Mouse (Mus musculus) midbrain, postnatal 0 days (tissue): Measurements from ENCODE around the gene Bst2. TPM values are rescaled to one million over a fixed set of nuclear protein-coding genes. Genes with fewer than 3 reads are reported as not detected.

Experiments
- ATAC-seq: fragments of 200-750 bp; cut with Nextera tagmentation; 2 replicates; pipeline ENCODE4 v1.8.0; 2017; ENCODE audit warnings: moderate number of reproducible peaks, mild to moderate bottlenecking, moderate TSS enrichment, moderate library complexity; ENCODE audit not compliant: low FRiP score
- DNase-seq: peaks from one replicate; pipeline ENCODE4 v3.0.0-alpha.2; 2015; ENCODE audit warnings: low spot score
- H3K27ac ChIP-seq: fragments of 300-500 bp; sonication (generic); 2 replicates; pipeline ENCODE4 v1.5.1; 2014; ENCODE audit warnings: low read depth, mild to moderate bottlenecking, low read length, mixed read lengths
- H3K27me3 ChIP-seq: fragments of 300-500 bp; sonication (generic); 2 replicates; pipeline ENCODE4 v1.6.1; 2014; ENCODE audit warnings: low read length, control low read depth, mixed read lengths; ENCODE audit not compliant: insufficient read depth
- H3K36me3 ChIP-seq: fragments of 300-500 bp; sonication (generic); 2 replicates; pipeline ENCODE4 v1.6.1; 2014; ENCODE audit warnings: low read length, control low read depth, mixed read lengths; ENCODE audit not compliant: insufficient read depth
- H3K4me1 ChIP-seq: fragments of 300-500 bp; sonication (generic); 2 replicates; pipeline ENCODE4 v1.6.1; 2014; ENCODE audit warnings: mild to moderate bottlenecking, control low read depth, antibody characterized with exemption, low read length, mixed read lengths; ENCODE audit not compliant: insufficient read depth
- H3K4me2 ChIP-seq: fragments of 300-500 bp; sonication (generic); 2 replicates; pipeline ENCODE4 v1.6.1; 2014; ENCODE audit warnings: low read depth, mild to moderate bottlenecking, low read length, mixed read lengths; ENCODE audit not compliant: poor library complexity, severe bottlenecking
- H3K4me3 ChIP-seq: fragments of 300-500 bp; sonication (generic); 2 replicates; pipeline ENCODE4 v1.5.1; 2014; ENCODE audit warnings: low read depth, mild to moderate bottlenecking, low read length, moderate library complexity
- H3K9ac ChIP-seq: fragments of 300-500 bp; sonication (generic); replicated peaks from 2 replicates; pipeline ENCODE4 v1.6.1; 2014; ENCODE audit warnings: mild to moderate bottlenecking, low read length, moderate library complexity, mixed read lengths; ENCODE audit not compliant: poor library complexity, severe bottlenecking
- H3K9me3 ChIP-seq: fragments of 300-500 bp; sonication (generic); 2 replicates; pipeline ENCODE4 v1.6.1; 2016; ENCODE audit warnings: low read length, control low read depth
- CTCF ChIP-seq: IDR thresholded peaks from 2 replicates; pipeline ENCODE4 v1.5.1; 2016; ENCODE audit warnings: antibody characterized with exemption, mild to moderate bottlenecking
- WGBS: fragments of 180-500 bp; shearing (Covaris S2); extraction: QIAGEN DNeasy Blood & Tissue Kit; methylation state at CpG from one replicate; pipeline ENCODE4 v1.1.7; 2014; 5-methylcytosine and 5-hydroxymethylcytosine counted together
- polyA plus RNA-seq: library from polyadenylated mRNA; unstranded; fragments of >200 nt; fragmentation: Nextera tagmentation; extraction: Ambion mirVana; gene quantifications from 2 replicates; pipeline ENCODE4 v1.2.1, GENCODE M21; 2015
- total RNA-seq: library from RNA; depleted of rRNA; stranded (reverse); fragments of >200 nt; gene quantifications from 2 replicates; pipeline ENCODE4 v1.2.3, GENCODE M21; 2014; rRNA removed

The Bst2 gene
- total and polyA plus RNA-seq, 2 experiments from 2014 or later, result 15.3 TPM

DNA sequence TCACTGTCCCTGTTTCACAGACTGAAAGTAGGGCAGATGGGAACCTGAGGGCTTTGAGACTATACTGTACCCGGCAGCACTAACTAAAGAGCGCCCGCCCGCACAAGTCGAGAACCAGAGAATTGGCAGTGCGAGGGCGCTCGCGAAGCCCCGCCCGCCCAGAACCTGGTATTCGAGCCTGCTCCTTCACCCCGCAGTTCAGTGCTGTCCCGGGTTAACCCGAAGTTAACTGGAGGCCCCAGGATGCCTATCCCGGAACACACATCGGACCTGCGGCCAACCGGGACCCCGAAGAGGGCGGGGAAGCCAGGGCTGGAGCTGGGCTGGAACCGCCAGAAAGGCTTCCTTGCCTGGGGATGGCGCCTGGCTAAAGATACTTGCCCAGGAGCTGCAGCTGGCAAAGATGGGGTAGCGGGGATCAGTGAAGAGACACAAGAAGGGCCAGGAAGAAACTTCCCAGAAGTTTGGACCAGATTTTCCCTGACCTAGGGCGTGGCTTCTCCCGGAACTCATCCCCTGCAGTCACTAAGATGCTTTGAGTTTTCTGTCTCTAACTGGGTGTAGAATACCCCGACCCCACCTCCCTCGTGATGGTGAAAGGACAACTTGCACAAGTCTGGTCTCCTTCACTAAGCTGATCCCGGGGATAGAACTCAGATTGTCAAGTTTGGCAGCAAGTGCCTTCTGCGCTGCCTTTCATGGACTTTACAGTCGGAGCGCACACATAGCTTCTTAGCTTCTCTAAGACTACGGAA is 49.4 kb downstream of the Bst2 start, which contains the start of gene Gtpbp3:
Gene Gtpbp3, plus strand, starts transcription at position 413 of the 755 bp plus-strand sequence.
- H3K27me3 ChIP-seq, result no peaks in the 10 kb centered on the region
- H3K4me2 ChIP-seq, result peak within 1 kb of the TSS; percentile 100
- ATAC-seq (peak; percentile 32), DNase-seq (peak; percentile 83)
- H3K9ac ChIP-seq, result peak within 1 kb of the TSS; percentile 75
- peak within 1 kb of the TSS; percentile 66 for H3K4me3 ChIP-seq
- peak within 1 kb of the TSS; percentile 43 for H3K27ac ChIP-seq
- WGBS, result 0% methylated on average over 33 of the region's 33 CpGs
- H3K9me3 ChIP-seq, result no peaks in the 10 kb centered on the region
- TF ChIP-seq CTCF, result no peak
- peaks cover 29% of the 10 kb centered on the region for H3K36me3 ChIP-seq
- 0 out of 2 replicates have a peak, but pooled peaks cover 12% of the 10 kb centered on the region for H3K4me1 ChIP-seq

DNA sequence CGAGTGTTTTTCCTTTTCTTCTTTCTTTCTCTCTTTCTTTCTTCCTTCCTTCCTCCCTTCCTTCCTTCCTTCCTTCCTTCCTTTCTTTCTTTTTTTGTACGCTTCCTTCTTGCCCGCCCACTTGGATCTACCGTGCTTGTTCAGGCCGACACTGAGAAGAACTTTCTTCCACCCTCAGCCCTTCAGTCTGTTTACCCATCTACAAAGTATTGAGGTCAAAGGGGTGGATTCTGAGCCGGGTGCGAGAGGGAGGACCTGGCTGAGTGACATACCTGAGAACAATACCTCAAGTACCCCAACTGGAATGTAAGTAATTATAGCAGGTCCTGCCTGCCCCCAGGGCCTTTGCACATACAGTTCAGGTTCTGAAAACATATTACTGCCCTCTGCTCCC is 51.1 kb downstream of the Bst2 start:
- DNase-seq (no peak), ATAC-seq (no peak)
- H3K27ac ChIP-seq, result no peak overlapping the region
- H3K9ac ChIP-seq, result 0 out of 2 replicates have a peak overlapping the region, but pooled peaks have one; percentile 39
- WGBS, result 13% methylated on average over 7 of the region's 7 CpGs
- H3K27me3 ChIP-seq, result no peaks in the 10 kb centered on the region
- H3K4me2 ChIP-seq, result peak overlapping the region; percentile 88
- no peak for TF ChIP-seq CTCF
- 0 out of 2 replicates have a peak, but pooled peaks cover 12% of the 10 kb centered on the region for H3K4me1 ChIP-seq
- H3K9me3 ChIP-seq, result no peaks in the 10 kb centered on the region
- peaks cover 26% of the 10 kb centered on the region for H3K36me3 ChIP-seq
- H3K4me3 ChIP-seq, result peak overlapping the region; percentile 95

DNA sequence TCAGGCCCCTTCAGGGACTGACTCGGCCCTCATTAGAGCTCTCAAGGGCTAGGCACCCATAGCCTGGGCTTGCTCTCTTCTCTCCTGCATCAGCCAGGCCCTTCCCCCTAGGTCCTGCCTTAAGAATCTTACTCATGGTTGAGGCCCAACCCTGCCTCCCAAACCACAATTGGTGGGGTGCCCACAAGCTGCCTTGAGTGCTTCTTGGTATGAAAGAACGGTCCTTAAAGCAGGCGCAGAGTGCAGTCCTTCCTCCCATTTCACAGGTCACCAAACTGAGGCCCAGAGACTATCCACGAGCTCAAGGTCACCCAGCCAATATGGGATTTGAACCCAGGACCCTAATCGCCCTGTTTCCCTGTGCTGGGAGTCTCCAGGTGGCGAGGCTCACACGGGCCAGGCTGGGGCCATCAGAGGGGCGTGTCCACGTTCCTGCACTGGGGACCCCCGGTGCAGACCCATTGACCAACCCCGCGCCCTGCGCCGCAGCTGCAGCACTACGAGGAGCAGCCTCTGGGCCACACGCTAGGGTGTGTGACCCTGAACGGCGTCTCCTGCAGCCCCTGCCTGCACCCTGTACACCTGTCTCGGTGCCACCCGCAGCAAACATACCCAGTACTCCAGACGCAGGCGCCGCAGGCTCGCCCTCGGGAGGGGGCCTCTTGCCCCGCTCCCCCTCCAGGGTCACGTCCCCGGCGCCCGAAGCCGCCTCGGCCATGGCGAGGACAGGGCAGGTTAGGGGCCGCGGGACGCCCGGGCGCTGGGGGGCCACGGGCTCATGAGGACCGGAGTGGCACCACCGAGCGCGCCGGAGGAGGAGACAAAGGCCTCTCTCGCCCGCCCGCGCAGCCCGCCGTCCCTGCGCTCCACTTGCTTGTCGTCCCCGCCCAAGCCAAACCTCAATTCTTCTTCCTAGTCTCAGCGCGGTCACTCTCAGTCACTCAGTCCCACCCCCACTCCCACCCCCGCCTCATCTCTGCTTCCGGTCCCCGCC is 51.8 kb downstream of the Bst2 start, which contains the start of gene Ano8:
Gene Ano8, minus strand, starts transcription at position 822 of the 994 bp plus-strand sequence.
- H3K36me3 ChIP-seq, result peaks cover 31% of the 10 kb centered on the region
- H3K9ac ChIP-seq, result peak within 1 kb of the TSS; percentile 95
- H3K4me3 ChIP-seq, result peak within 1 kb of the TSS; percentile 95
- 6% methylated on average over 56 of the region's 58 CpGs for WGBS
- H3K4me2 ChIP-seq, result peak within 1 kb of the TSS; percentile 88
- peak; percentile 95 for DNase-seq
- TF ChIP-seq CTCF, result no peak
- 0 out of 2 replicates have a peak, but pooled peaks cover 12% of the 10 kb centered on the region for H3K4me1 ChIP-seq
- no peaks in the 10 kb centered on the region for H3K27me3 ChIP-seq
- H3K9me3 ChIP-seq, result no peaks in the 10 kb centered on the region
- H3K27ac ChIP-seq, result peak within 1 kb of the TSS; percentile 82
- peak; percentile 80 for ATAC-seq

GRCm38 (mm10) chr8:71484736-71485135 is 52.5 kb downstream of the Bst2 start:
- DNase-seq (no peak), ATAC-seq (no peak)
- H3K27ac ChIP-seq, result no peak overlapping the region
- TF ChIP-seq CTCF, result no peak
- no peaks in the 10 kb centered on the region for H3K9me3 ChIP-seq
- peaks cover 34% of the 10 kb centered on the region for H3K36me3 ChIP-seq
- WGBS, result 95% methylated on average over 19 of the region's 19 CpGs
- peak overlapping the region; percentile 95; the same call in 1 of the 2 replicates for H3K9ac ChIP-seq
- H3K27me3 ChIP-seq, result no peaks in the 10 kb centered on the region
- 0 out of 2 replicates have a peak, but pooled peaks cover 12% of the 10 kb centered on the region for H3K4me1 ChIP-seq
- peak overlapping the region; percentile 95 for H3K4me3 ChIP-seq
- H3K4me2 ChIP-seq, result peak overlapping the region; percentile 88

Other genes starting within 250 kb of the Bst2 start
- gene Use1, start 170.6 kb downstream of the Bst2 start, total RNA-seq, result 131 and 140 TPM in 2 replicates
- gene Use1, start 170.6 kb downstream of the Bst2 start, polyA plus RNA-seq, result 132 and 136 TPM in 2 replicates
- 9.4 and 10.5 TPM in 2 replicates for gene Ocel1, start 166.2 kb downstream of the Bst2 start, total RNA-seq
- gene Ocel1, start 166.2 kb downstream of the Bst2 start, polyA plus RNA-seq, result 5.4 and 5.5 TPM in 2 replicates
- gene Nr2f6, start 155.5 kb downstream of the Bst2 start, total RNA-seq, result 95.6 and 106 TPM in 2 replicates
- 31.1 and 32.9 TPM in 2 replicates for gene Nr2f6, start 155.5 kb downstream of the Bst2 start, polyA plus RNA-seq
- gene Ushbp1, start 141.7 kb downstream of the Bst2 start, total RNA-seq, result 3.0 and 4.4 TPM in 2 replicates
- gene Ushbp1, start 141.7 kb downstream of the Bst2 start, polyA plus RNA-seq, result 3.9 and 4.3 TPM in 2 replicates
- 78.1 and 124 TPM in 2 replicates for gene Babam1, start 140.6 kb downstream of the Bst2 start, total RNA-seq
- gene Babam1, start 140.6 kb downstream of the Bst2 start, polyA plus RNA-seq, result 90.2 and 98.4 TPM in 2 replicates
- gene Ankle1, start 131.4 kb downstream of the Bst2 start, total RNA-seq, result 1.2 and 2.2 TPM in 2 replicates
- gene Ankle1, start 131.4 kb downstream of the Bst2 start, polyA plus RNA-seq, result 1.1 and 1.2 TPM in 2 replicates
- gene Abhd8, start 73.8 kb downstream of the Bst2 start, total RNA-seq, result 289 and 323 TPM in 2 replicates
- 205 and 213 TPM in 2 replicates for gene Abhd8, start 73.8 kb downstream of the Bst2 start, polyA plus RNA-seq
- gene Mrpl34, start 72.5 kb downstream of the Bst2 start, total RNA-seq, result 105 and 119 TPM in 2 replicates
- gene Mrpl34, start 72.5 kb downstream of the Bst2 start, polyA plus RNA-seq, result 163 and 165 TPM in 2 replicates
- gene Dda1, start 68.3 kb downstream of the Bst2 start, total RNA-seq, result 187 and 211 TPM in 2 replicates
- 267 and 269 TPM in 2 replicates for gene Dda1, start 68.3 kb downstream of the Bst2 start, polyA plus RNA-seq
- gene Ano8, start 51.5 kb downstream of the Bst2 start, total RNA-seq, result 81.6 and 82.2 TPM in 2 replicates
- gene Ano8, start 51.5 kb downstream of the Bst2 start, polyA plus RNA-seq, result 5.4 and 5.6 TPM in 2 replicates
- 28.0 and 31.5 TPM in 2 replicates for gene Gtpbp3, start 49.4 kb downstream of the Bst2 start, total RNA-seq
- 11.4 and 11.5 TPM in 2 replicates for gene Gtpbp3, start 49.4 kb downstream of the Bst2 start, polyA plus RNA-seq
- gene Plvap, start 25.7 kb downstream of the Bst2 start, total RNA-seq, result 4.8 and 7.6 TPM in 2 replicates
- 9.0 and 10.4 TPM in 2 replicates for gene Plvap, start 25.7 kb downstream of the Bst2 start, polyA plus RNA-seq
- 0.27 TPM in 1 of 2 replicates, not detected in the other for gene Ccdc194, start 11.7 kb downstream of the Bst2 start, total RNA-seq
- gene Ccdc194, start 11.7 kb downstream of the Bst2 start, polyA plus RNA-seq, result not detected in 2 replicates
- gene Mvb12a, start 5.5 kb upstream of the Bst2 start, total RNA-seq, result 77.4 and 79.2 TPM in 2 replicates
- gene Mvb12a, start 5.5 kb upstream of the Bst2 start, polyA plus RNA-seq, result 81.4 and 82.6 TPM in 2 replicates
- gene Tmem221, start 21.4 kb upstream of the Bst2 start, total RNA-seq, result 0.11 and 0.14 TPM in 2 replicates
- 0.20 TPM in 1 of 2 replicates, not detected in the other for gene Tmem221, start 21.4 kb upstream of the Bst2 start, polyA plus RNA-seq
- 0.55 TPM in 1 of 2 replicates, not detected in the other for gene Nxnl1, start 29.1 kb upstream of the Bst2 start, total RNA-seq
- gene Nxnl1, start 29.1 kb upstream of the Bst2 start, polyA plus RNA-seq, result 0.05 and 0.12 TPM in 2 replicates
- 150 and 160 TPM in 2 replicates for gene Slc27a1, start 31.4 kb upstream of the Bst2 start, total RNA-seq
- 99.7 and 110 TPM in 2 replicates for gene Slc27a1, start 31.4 kb upstream of the Bst2 start, polyA plus RNA-seq
- 333 and 399 TPM in 2 replicates for gene Pgls, start 54.7 kb upstream of the Bst2 start, total RNA-seq
- 293 and 300 TPM in 2 replicates for gene Pgls, start 54.7 kb upstream of the Bst2 start, polyA plus RNA-seq
- gene Fam129c, start 60.2 kb upstream of the Bst2 start, total RNA-seq, result 5.3 and 5.9 TPM in 2 replicates
- 4.5 and 4.7 TPM in 2 replicates for gene Fam129c, start 60.2 kb upstream of the Bst2 start, polyA plus RNA-seq
- gene Colgalt1, start 73.5 kb upstream of the Bst2 start, total RNA-seq, result 104 and 106 TPM in 2 replicates
- 62.8 TPM in 2 replicates for gene Colgalt1, start 73.5 kb upstream of the Bst2 start, polyA plus RNA-seq
- gene Unc13a, start 134.3 kb upstream of the Bst2 start, total RNA-seq, result 69.0 and 70.8 TPM in 2 replicates
- 14.5 and 16.2 TPM in 2 replicates for gene Unc13a, start 134.3 kb upstream of the Bst2 start, polyA plus RNA-seq
- 9.0 and 12.3 TPM in 2 replicates for gene Jak3, start 138.8 kb upstream of the Bst2 start, total RNA-seq
- gene Jak3, start 138.8 kb upstream of the Bst2 start, polyA plus RNA-seq, result 6.4 and 7.1 TPM in 2 replicates
- gene Insl3, start 151.8 kb upstream of the Bst2 start, total RNA-seq, result not detected in 2 replicates
- 1.2 and 2.1 TPM in 2 replicates for gene Insl3, start 151.8 kb upstream of the Bst2 start, polyA plus RNA-seq
- 0.24 and 1.6 TPM in 2 replicates for gene B3gnt3, start 164.3 kb upstream of the Bst2 start, total RNA-seq
- 0.31 and 0.50 TPM in 2 replicates for gene B3gnt3, start 164.3 kb upstream of the Bst2 start, polyA plus RNA-seq
- gene Fcho1, start 188.3 kb upstream of the Bst2 start, total RNA-seq, result 109 and 114 TPM in 2 replicates
- gene Fcho1, start 188.3 kb upstream of the Bst2 start, polyA plus RNA-seq, result 88.4 and 89.5 TPM in 2 replicates